Mouse (Mus musculus) forebrain, embryonic 14.5 days (tissue): ENCODE measurements around the gene Eps8l1. TPM values are rescaled to one million over a fixed set of nuclear protein-coding genes. Genes with fewer than 3 reads are reported as not detected.
"Not testable (repeated sequence)": the region's sequence is repeated elsewhere in the genome, so short reads cannot be mapped to it uniquely, and the experiment has no call there.

ENCODE experiments used
- ATAC-seq: fragments of 200-750 bp; cut with Nextera tagmentation; 2 replicates; pipeline ENCODE4 v1.8.0; 2017; ENCODE audit warnings: mild to moderate bottlenecking, moderate library complexity
- DNase-seq: peaks from one replicate; pipeline ENCODE4 v3.0.0-alpha.2; 2015; ENCODE audit warnings: low spot score
- H3K27ac ChIP-seq: fragments of 300-500 bp; sonication (generic); 2 replicates; pipeline ENCODE4 v1.5.1; 2014; ENCODE audit warnings: low read depth, mild to moderate bottlenecking, control low read depth, low read length, moderate library complexity
- H3K27me3 ChIP-seq: fragments of 300-500 bp; sonication (generic); replicated peaks from 2 replicates; pipeline ENCODE4 v1.6.1; 2014; ENCODE audit warnings: low read length, control low read depth, mixed read lengths; ENCODE audit not compliant: control insufficient read depth, insufficient read depth
- H3K36me3 ChIP-seq: fragments of 300-500 bp; sonication (generic); 2 replicates; pipeline ENCODE4 v1.6.1; 2014; ENCODE audit warnings: low read length, control low read depth; ENCODE audit not compliant: control insufficient read depth, insufficient read depth
- H3K4me1 ChIP-seq: fragments of 300-500 bp; sonication (generic); 2 replicates; pipeline ENCODE4 v1.6.1; 2014; ENCODE audit warnings: antibody characterized with exemption, low read length, control low read depth; ENCODE audit not compliant: control insufficient read depth, insufficient read depth
- H3K4me2 ChIP-seq: fragments of 300-500 bp; sonication (generic); 2 replicates; pipeline ENCODE4 v1.6.1; 2014; ENCODE audit warnings: mild to moderate bottlenecking, control low read depth, low read length
- H3K4me3 ChIP-seq: fragments of 300-500 bp; sonication (generic); 2 replicates; pipeline ENCODE4 v1.5.1; 2014; ENCODE audit warnings: low read depth, low read length, control low read depth
- H3K9ac ChIP-seq: fragments of 300-500 bp; sonication (generic); 2 replicates; pipeline ENCODE4 v1.6.1; 2014; ENCODE audit warnings: mild to moderate bottlenecking, low read length, control low read depth, moderate library complexity
- H3K9me3 ChIP-seq: fragments of 300-500 bp; sonication (generic); replicated peaks from 2 replicates; pipeline ENCODE4 v1.6.1; 2016; ENCODE audit warnings: low read length, control low read depth, mixed read lengths; ENCODE audit not compliant: control insufficient read depth
- WGBS: fragments of 180-500 bp; shearing (Covaris S2); extraction: QIAGEN DNeasy Blood & Tissue Kit; methylation state at CpG from one replicate; pipeline ENCODE4 v1.1.7; 2014; 5-methylcytosine and 5-hydroxymethylcytosine counted together
- polyA plus RNA-seq: library from polyadenylated mRNA; unstranded; fragments of >200 nt; fragmentation: Nextera tagmentation; extraction: Ambion mirVana; gene quantifications from 2 replicates; pipeline ENCODE4 v1.2.1, GENCODE M21; 2014

Eps8l1 gene
- 2.9 and 5.6 TPM in 2 replicates for polyA plus RNA-seq

GRCm38 (mm10) chr7:4460576-4461434 is at the start of gene Eps8l1:
Eps8l1 (plus strand) TSS chr7:4460674.
- H3K4me1 ChIP-seq, result no peaks in the 10 kb centered on the region
- peak within 1 kb of the TSS; percentile 9; the same call in 1 of the 2 replicates for H3K4me3 ChIP-seq
- DNase-seq (no peak), ATAC-seq (peak; percentile 37; the same call in 1 of the 2 replicates)
- H3K9me3 ChIP-seq, result no peaks in the 10 kb centered on the region
- H3K27ac ChIP-seq, result no peak within 1 kb of the TSS
- H3K36me3 ChIP-seq, result no peaks in the 10 kb centered on the region
- peak within 1 kb of the TSS; percentile 37 for H3K4me2 ChIP-seq
- 77% methylated on average over 13 of the region's 16 CpGs for WGBS
- peak within 1 kb of the TSS; percentile 45; the same call in 1 of the 2 replicates for H3K9ac ChIP-seq
- H3K27me3 ChIP-seq, result no peaks in the 10 kb centered on the region

DNA sequence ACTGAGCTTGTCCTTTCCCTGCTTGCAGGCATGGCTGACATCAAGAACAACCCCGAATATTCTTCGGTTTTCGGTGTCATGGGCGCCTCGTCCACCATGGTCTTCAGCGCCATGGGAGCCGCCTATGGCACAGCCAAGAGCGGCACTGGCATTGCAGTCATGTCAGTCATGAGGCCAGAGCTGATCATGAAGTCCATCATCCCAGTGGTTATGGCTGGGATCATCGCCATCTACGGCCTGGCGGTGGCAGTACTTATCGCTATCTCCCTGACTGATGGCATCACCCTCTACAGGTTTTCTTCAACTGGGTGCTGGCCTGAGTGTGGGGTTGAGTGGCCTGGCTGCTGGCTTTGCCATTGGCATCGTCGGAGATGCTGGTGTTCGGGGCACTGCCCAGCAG is 48.1 kb upstream of the Eps8l1 start:
- not testable (repeated sequence) for DNase-seq, ATAC-seq, H3K9me3 ChIP-seq, H3K27me3 ChIP-seq, H3K4me3 ChIP-seq, H3K4me1 ChIP-seq, H3K4me2 ChIP-seq, H3K36me3 ChIP-seq, H3K27ac ChIP-seq, H3K9ac ChIP-seq
- WGBS, result 95% methylated on average over 15 of the region's 15 CpGs

DNA sequence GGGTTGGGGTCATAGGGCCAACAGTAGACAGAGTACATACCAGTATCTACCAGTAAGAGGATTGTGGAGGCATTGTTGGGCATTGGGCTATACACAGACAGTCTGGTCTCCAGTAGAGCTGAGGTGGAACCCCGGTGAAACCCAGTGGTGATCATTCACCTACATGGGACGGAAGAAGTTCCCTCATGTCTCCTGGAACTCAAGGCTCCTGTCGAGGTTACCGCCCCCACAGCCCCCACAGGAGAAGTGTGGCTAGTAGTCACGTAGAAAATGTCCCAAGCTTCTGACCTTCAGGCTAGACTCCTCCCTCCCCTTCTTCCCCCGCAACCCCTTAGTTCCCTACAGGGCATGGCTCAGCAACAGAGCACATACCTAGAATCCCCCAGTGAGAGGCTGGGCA is 40.8 kb upstream of the Eps8l1 start:
- Histone ChIP-seq H3K4me2 (no peak overlapping the region), H3K27ac (no peak overlapping the region), H3K9me3 (no peaks in the 10 kb centered on the region), H3K4me3 (no peak overlapping the region), H3K4me1 (no peaks in the 10 kb centered on the region), H3K9ac (no peak overlapping the region), H3K27me3 (no peaks in the 10 kb centered on the region), H3K36me3 (peaks cover 15% of the 10 kb centered on the region; the same call in 1 of the 2 replicates)
- DNase-seq, result no peak
- WGBS, result 86% methylated on average over 6 of the region's 6 CpGs
- no peak for ATAC-seq

- DNase-seq, result no peak
- Histone ChIP-seq H3K4me3 (no peak overlapping the region), H3K4me2 (no peak overlapping the region), H3K4me1 (no peaks in the 10 kb centered on the region), H3K36me3 (peaks cover 20% of the 10 kb centered on the region), H3K9me3 (no peaks in the 10 kb centered on the region), H3K27ac (no peak overlapping the region), H3K27me3 (no peaks in the 10 kb centered on the region), H3K9ac (no peak overlapping the region)
- ATAC-seq, result no peak
- WGBS, result 72% methylated on average over 4 of the region's 4 CpGs
These were observed 40.2 kb upstream of the Eps8l1 start for GRCm38 (mm10) chr7:4420230-4420629.

DNA sequence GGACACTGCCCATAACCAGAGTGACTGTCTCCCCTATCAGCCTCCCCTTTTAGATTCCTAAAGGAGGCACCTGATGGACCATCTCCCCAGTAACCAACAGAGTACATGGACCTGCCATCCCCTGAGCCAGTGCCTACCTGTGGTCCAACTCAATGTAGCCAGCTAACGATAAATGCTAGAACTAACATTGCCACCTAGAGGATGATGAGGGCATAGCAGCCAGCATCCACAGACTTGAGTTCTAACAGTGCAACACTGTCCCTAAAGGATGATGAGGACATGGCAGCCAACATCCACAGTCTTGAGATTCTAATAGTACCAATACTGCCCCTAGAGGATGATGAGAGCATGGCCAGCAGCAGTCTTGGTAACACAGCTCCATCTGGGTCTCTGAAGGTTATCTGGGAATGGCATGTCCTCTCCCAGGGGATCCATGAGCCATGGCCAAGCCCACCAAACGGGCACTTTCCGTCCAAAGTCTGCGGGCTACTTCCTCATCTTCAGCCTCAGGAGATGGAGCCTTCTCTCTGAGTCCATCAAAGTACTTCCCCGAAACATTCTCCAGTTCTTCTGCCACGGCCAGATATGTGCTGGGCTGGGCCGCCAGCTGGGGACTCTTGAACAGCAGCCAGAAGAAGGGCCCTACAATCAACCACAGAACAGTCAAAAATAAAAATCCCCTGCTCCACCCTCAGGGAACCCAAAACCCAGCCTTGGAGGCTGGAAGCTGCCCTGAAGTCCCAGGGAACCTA is 33.1 kb upstream of the Eps8l1 start:
- Histone ChIP-seq H3K4me2 (no peak overlapping the region), H3K36me3 (peaks cover 56% of the 10 kb centered on the region), H3K9ac (no peak overlapping the region), H3K27me3 (no peaks in the 10 kb centered on the region), H3K4me1 (no peaks in the 10 kb centered on the region), H3K9me3 (peaks cover 5% of the 10 kb centered on the region; the same call in 1 of the 2 replicates), H3K27ac (no peak overlapping the region), H3K4me3 (no peak overlapping the region)
- DNase-seq (peak; percentile 98), ATAC-seq (peak; percentile 95)
- 74% methylated on average over 7 of the region's 7 CpGs for WGBS

DNA sequence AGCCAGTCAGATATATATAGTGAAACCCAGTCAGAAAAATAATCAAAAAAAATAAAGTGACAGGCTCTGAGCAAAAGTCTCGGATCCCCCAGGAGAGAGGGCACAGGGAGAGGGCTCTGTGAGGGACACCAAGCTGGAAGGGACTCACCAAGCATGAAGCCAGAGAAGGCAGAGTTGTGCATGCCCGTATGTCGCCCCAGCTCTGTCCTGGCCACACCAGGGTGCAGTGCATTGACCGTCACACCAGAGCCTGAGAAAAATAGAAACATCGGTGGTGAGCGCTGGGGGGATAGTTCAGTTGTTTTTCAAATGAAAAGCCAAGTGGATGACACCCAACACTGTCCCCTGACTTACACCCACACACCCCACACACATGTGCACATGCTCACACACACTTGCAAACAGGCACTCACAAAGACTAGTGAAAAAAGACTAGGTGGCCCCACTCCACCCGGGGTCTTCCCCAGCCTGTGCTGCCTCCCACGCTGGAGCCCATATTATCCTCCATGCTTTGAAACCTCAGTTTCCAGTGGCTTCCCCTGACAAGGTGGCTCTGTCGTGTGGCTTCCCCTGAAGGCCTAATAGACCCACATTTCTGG is 30.1 kb upstream of the Eps8l1 start:
- WGBS, result 94% methylated on average over 9 of the region's 9 CpGs
- DNase-seq, result no peak
- ATAC-seq, result no peak
- no peak overlapping the region for H3K4me3 ChIP-seq
- no peak overlapping the region for H3K9ac ChIP-seq
- peaks cover 48% of the 10 kb centered on the region for H3K36me3 ChIP-seq
- H3K4me1 ChIP-seq, result no peaks in the 10 kb centered on the region
- H3K27me3 ChIP-seq, result no peaks in the 10 kb centered on the region
- H3K27ac ChIP-seq, result no peak overlapping the region
- no peak overlapping the region for H3K4me2 ChIP-seq
- peaks cover 5% of the 10 kb centered on the region; the same call in 1 of the 2 replicates for H3K9me3 ChIP-seq

GRCm38 (mm10) chr7:4431548-4431947 is 28.9 kb upstream of the Eps8l1 start:
- 79% methylated on average over 6 of the region's 6 CpGs for WGBS
- no peaks in the 10 kb centered on the region for H3K27me3 ChIP-seq
- no peak for ATAC-seq
- H3K27ac ChIP-seq, result no peak overlapping the region
- no peak overlapping the region for H3K4me3 ChIP-seq
- peaks cover 52% of the 10 kb centered on the region for H3K36me3 ChIP-seq
- no peaks in the 10 kb centered on the region for H3K4me1 ChIP-seq
- peak; percentile 66 for DNase-seq
- H3K9ac ChIP-seq, result no peak overlapping the region
- H3K9me3 ChIP-seq, result peaks cover 5% of the 10 kb centered on the region; the same call in 1 of the 2 replicates
- H3K4me2 ChIP-seq, result no peak overlapping the region

GRCm38 (mm10) chr7:4432026-4432425 is 28.4 kb upstream of the Eps8l1 start:
- H3K4me1 ChIP-seq, result no peaks in the 10 kb centered on the region
- no peaks in the 10 kb centered on the region for H3K27me3 ChIP-seq
- 92% methylated on average over 8 of the region's 8 CpGs for WGBS
- DNase-seq (no peak), ATAC-seq (no peak)
- no peak overlapping the region for H3K27ac ChIP-seq
- H3K9me3 ChIP-seq, result peaks cover 5% of the 10 kb centered on the region; the same call in 1 of the 2 replicates
- no peak overlapping the region for H3K4me2 ChIP-seq
- peaks cover 55% of the 10 kb centered on the region for H3K36me3 ChIP-seq
- no peak overlapping the region for H3K9ac ChIP-seq
- no peak overlapping the region for H3K4me3 ChIP-seq
